Mouse (Mus musculus): ENCODE results near the gene Slc39a3. TPM values are rescaled to one million over a fixed set of nuclear protein-coding genes. Genes with fewer than 3 reads are reported as not detected.

Gene Slc39a3
- total RNA-seq, 2 experiments from 2014 or later, result 11.2 to 11.9 TPM

GRCm38 (mm10) chr10:80987709-80988441, 49.4 kb downstream of the Slc39a3 start:
- DNase-seq (ENCODE audit: low spot score in 2 of 2), result peak; percentile 82 to 90

- no peak for DNase-seq (ENCODE audit: low spot score in 2 of 2)
Measured at GRCm38 (mm10) chr10:80986754-80987153, 50.5 kb downstream of the Slc39a3 start.

GRCm38 (mm10) chr10:80985970-80986701, 51.1 kb downstream of the Slc39a3 start:
- no peak for DNase-seq (ENCODE audit: low spot score in 2 of 2)

- DNase-seq (ENCODE audit: low spot score in 2 of 2), result no peak
Measured at GRCm38 (mm10) chr10:80985241-80985969, 51.8 kb downstream of the Slc39a3 start.

GRCm38 (mm10) chr10:80984223-80984622, 53.0 kb downstream of the Slc39a3 start:
- no peak for DNase-seq (ENCODE audit: low spot score in 2 of 2)

- DNase-seq (ENCODE audit: low spot score in 2 of 2), result no peak
Measured at GRCm38 (mm10) chr10:80982381-80982780, 54.8 kb downstream of the Slc39a3 start.

GRCm38 (mm10) chr10:80981564-80982112, 55.6 kb downstream of the Slc39a3 start:
- DNase-seq (ENCODE audit: low spot score in 2 of 2), result no peak

Other genes with a start within 250 kb of the Slc39a3 start
- 10 to 100 TPM; 47.1 to 55.8 TPM for gene Sf3a2, start 239.2 kb downstream of the Slc39a3 start, total RNA-seq (2021)
- gene Plekhj1, start 238.8 kb downstream of the Slc39a3 start, total RNA-seq (2021), result 10 to 100 TPM; 41.7 to 43.0 TPM
- under 1 TPM; 0.86 to 0.93 TPM for gene Amh, start 232.2 kb downstream of the Slc39a3 start, total RNA-seq (2021)
- gene Jsrp1, start 223.9 kb downstream of the Slc39a3 start, total RNA-seq (2021), result 100 to 1,000 TPM; 199 to 230 TPM
- 100 to 1,000 TPM; 785 to 853 TPM for gene Oaz1, start 210.8 kb downstream of the Slc39a3 start, total RNA-seq (2021)
- 10 to 100 TPM; 21.5 to 22.1 TPM for gene Lingo3, start 193.4 kb downstream of the Slc39a3 start, total RNA-seq (2021)
- gene Lsm7, start 182.2 kb downstream of the Slc39a3 start, total RNA-seq (2021), result 10 to 100 TPM; 53.7 to 54.2 TPM
- gene Sppl2b, start 182.2 kb downstream of the Slc39a3 start, total RNA-seq (2021), result 10 to 100 TPM; 30.9 to 38.6 TPM
- under 1 TPM in 1 of 2 experiments, not detected in 1; 0.10 TPM for gene Tmprss9, start 165.6 kb downstream of the Slc39a3 start, total RNA-seq (2021)
- gene Timm13, start 136.5 kb downstream of the Slc39a3 start, total RNA-seq (2021), result 100 to 1,000 TPM; 120 to 134 TPM
- gene Lmnb2, start 119.2 kb downstream of the Slc39a3 start, total RNA-seq (2021), result 10 to 100 TPM; 46.8 to 50.5 TPM
- gene Gadd45b, start 107.4 kb downstream of the Slc39a3 start, total RNA-seq (2021), result 10 to 100 TPM; 13.5 to 16.3 TPM
- gene Gng7, start 22.5 kb downstream of the Slc39a3 start, total RNA-seq (2021), result 1 to 10 TPM; 1.9 to 2.0 TPM
- under 1 TPM in 1 of 2 experiments, not detected in 1; 0.10 TPM for gene Diras1, start 11.8 kb downstream of the Slc39a3 start, total RNA-seq (2021)
- 100 to 1,000 TPM in 1 of 2 experiments, 10 to 100 TPM in 1; 98.0 to 100 TPM for gene Sgta, start 22.8 kb upstream of the Slc39a3 start, total RNA-seq (2021)
- 10 to 100 TPM; 40.6 to 44.0 TPM for gene Thop1, start 32.6 kb upstream of the Slc39a3 start, total RNA-seq (2021)
- gene Creb3l3, start 61.4 kb upstream of the Slc39a3 start, total RNA-seq (2021), result 1 to 10 TPM; 1.2 to 1.5 TPM
- 100 to 1,000 TPM; 148 to 152 TPM for gene Map2k2, start 68.5 kb upstream of the Slc39a3 start, total RNA-seq (2021)
- gene Zbtb7a, start 97.8 kb upstream of the Slc39a3 start, total RNA-seq (2021), result 10 to 100 TPM; 37.7 to 42.0 TPM
- 10 to 100 TPM; 22.1 to 22.5 TPM for gene Pias4, start 130.5 kb upstream of the Slc39a3 start, total RNA-seq (2021)
- 1,000 to 10,000 TPM; 1,324 to 1,404 TPM for gene Eef2, start 139.2 kb upstream of the Slc39a3 start, total RNA-seq (2021)
- gene Dapk3, start 145.6 kb upstream of the Slc39a3 start, total RNA-seq (2021), result 10 to 100 TPM; 40.2 to 41.4 TPM
- gene 4930442H23Rik, start 146.4 kb upstream of the Slc39a3 start, total RNA-seq (2021), result not detected
- 1 to 10 TPM; 1.2 to 1.5 TPM for gene Nmrk2, start 164.6 kb upstream of the Slc39a3 start, total RNA-seq (2021)
- gene Atcay, start 193.4 kb upstream of the Slc39a3 start, total RNA-seq (2021), result under 1 TPM; 0.08 to 0.12 TPM
- gene Zfr2, start 195.7 kb upstream of the Slc39a3 start, total RNA-seq (2021), result 1 to 10 TPM; 4.3 to 5.6 TPM
- gene Matk, start 215.5 kb upstream of the Slc39a3 start, total RNA-seq (2021), result under 1 TPM; 0.34 to 0.78 TPM
- gene Mrpl54, start 229.5 kb upstream of the Slc39a3 start, total RNA-seq (2021), result 10 to 100 TPM; 90.0 to 97.6 TPM
- gene Apba3, start 229.5 kb upstream of the Slc39a3 start, total RNA-seq (2021), result 10 to 100 TPM; 49.2 to 50.2 TPM